Mouse (Mus musculus) myocyte (in vitro differentiated cells): ENCODE measurements at regions not wholly inside any gene's neighbourhood (a gene's known extent, or its start where the extent isn't known, plus 50 kb on each side); places are given as distances from the start of the nearest gene placed in this dataset.

Experiments used
- H3K27me3 ChIP-seq: one replicate; pipeline ENCODE4 v1.6.1; 2011; ENCODE audit not compliant: control insufficient read depth, insufficient read depth, insufficient read length
- H3K36me3 ChIP-seq: one replicate; pipeline ENCODE4 v1.6.1; 2011; ENCODE audit not compliant: control insufficient read depth, insufficient read depth
- H3K4me2 ChIP-seq: one replicate; pipeline ENCODE4 v1.6.1; 2011; ENCODE audit warnings: low read depth, control low read depth
- H3K4me3 ChIP-seq: one replicate; pipeline ENCODE4 v1.5.1; 2011; ENCODE audit warnings: mild to moderate bottlenecking, control low read depth, moderate library complexity
- H3K79me2 ChIP-seq: one replicate; pipeline ENCODE4 v1.6.1; 2011; ENCODE audit not compliant: control insufficient read depth, insufficient read depth
- H3ac ChIP-seq: one replicate; pipeline ENCODE4 v1.6.1; 2011; ENCODE audit not compliant: control insufficient read depth, insufficient read length
- CEBPB ChIP-seq: IDR thresholded peaks from 2 replicates; pipeline ENCODE4 v1.6.1; 2011; ENCODE audit warnings: mild to moderate bottlenecking, moderate library complexity; ENCODE audit not compliant: poor library complexity, insufficient read depth, severe bottlenecking
- E2F4 ChIP-seq: IDR thresholded peaks from one replicate; pipeline ENCODE4 v1.6.1; 2011; ENCODE audit warnings: mild to moderate bottlenecking, control low read depth, moderate library complexity; ENCODE audit not compliant: insufficient read depth
- MAX ChIP-seq: IDR thresholded peaks from one replicate; pipeline ENCODE4 v1.6.1; 2011; ENCODE audit warnings: low read depth, mild to moderate bottlenecking, control low read depth
- MYOD1 ChIP-seq, 3 experiments: IDR thresholded peaks; one replicate each; pipeline ENCODE4 v1.6.1; 2011; ENCODE audit warnings: control low read depth in 2 of 3, low read depth in 2 of 3, mild to moderate bottlenecking in 2 of 3, moderate library complexity in 1 of 3; ENCODE audit not compliant: insufficient read length in 2 of 3, control insufficient read depth in 1 of 3
- MYOG ChIP-seq, 3 experiments: IDR thresholded peaks; one replicate each; pipeline ENCODE4 v1.6.1; 2011; ENCODE audit warnings: control low read depth in 2 of 3, low read depth in 2 of 3, mild to moderate bottlenecking in 2 of 3; ENCODE audit not compliant: insufficient read length in 2 of 3, control insufficient read depth in 1 of 3, insufficient read depth in 1 of 3
- POLR2A ChIP-seq: IDR thresholded peaks from one replicate; pipeline ENCODE4 v1.6.1; 2011; ENCODE audit warnings: low read depth, mild to moderate bottlenecking, control low read depth, moderate library complexity; ENCODE audit not compliant: insufficient read length
- POLR2AphosphoS2 ChIP-seq: IDR thresholded peaks from one replicate; pipeline ENCODE4 v1.6.1; 2011; ENCODE audit warnings: low read depth, control low read depth; ENCODE audit not compliant: insufficient read length
- REST ChIP-seq: IDR thresholded peaks from one replicate; pipeline ENCODE4 v1.6.1; 2011; ENCODE audit warnings: mild to moderate bottlenecking, control low read depth, moderate library complexity; ENCODE audit not compliant: insufficient read depth, insufficient read length
- SRF ChIP-seq: IDR thresholded peaks from one replicate; pipeline ENCODE4 v1.6.1; 2011; ENCODE audit warnings: low read depth; ENCODE audit not compliant: control insufficient read depth, insufficient read length
- TCF12 ChIP-seq: IDR thresholded peaks from one replicate; pipeline ENCODE4 v1.6.1; 2011; ENCODE audit warnings: mild to moderate bottlenecking, control low read depth; ENCODE audit not compliant: poor library complexity, insufficient read depth, severe bottlenecking
- TCF3 ChIP-seq: IDR thresholded peaks from one replicate; pipeline ENCODE4 v1.6.1; 2011; ENCODE audit warnings: low read depth, control low read depth; ENCODE audit not compliant: insufficient read length
- USF1 ChIP-seq: IDR thresholded peaks from one replicate; pipeline ENCODE4 v1.6.1; 2011; ENCODE audit warnings: low read depth, mild to moderate bottlenecking, control low read depth, moderate library complexity

DNA sequence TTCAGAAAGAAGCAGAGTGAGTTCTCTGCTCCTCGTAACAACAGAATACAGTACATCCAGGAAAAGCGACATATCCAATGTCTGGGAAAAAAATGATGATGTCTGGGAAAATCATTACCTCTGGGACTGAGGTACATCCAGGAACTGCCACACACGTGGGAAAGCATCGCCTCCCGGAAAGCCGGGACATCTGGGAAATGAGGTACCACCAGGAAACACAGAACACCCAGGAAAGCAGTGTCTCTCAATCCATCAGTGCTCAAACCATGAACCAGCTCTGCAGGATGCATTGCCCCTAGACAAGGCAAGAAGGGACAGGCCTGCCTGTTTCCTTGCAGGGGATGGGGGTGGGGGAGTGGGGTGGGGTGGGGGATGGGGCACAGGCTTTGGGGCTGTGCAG lies 57.0 kb upstream of the Plxnc1 start:
- Histone ChIP-seq H3K79me2 (no peaks in the 10 kb centered on the region), H3K4me3 (no peak overlapping the region), H3ac (no peak overlapping the region), H3K36me3 (no peaks in the 10 kb centered on the region), H3K27me3 (no peaks in the 10 kb centered on the region), H3K4me2 (no peak overlapping the region)
- no peak for TF ChIP-seq POLR2A
- no peak for TF ChIP-seq MAX
- no peak for TF ChIP-seq TCF3
- TF ChIP-seq CEBPB, result no peak

DNA sequence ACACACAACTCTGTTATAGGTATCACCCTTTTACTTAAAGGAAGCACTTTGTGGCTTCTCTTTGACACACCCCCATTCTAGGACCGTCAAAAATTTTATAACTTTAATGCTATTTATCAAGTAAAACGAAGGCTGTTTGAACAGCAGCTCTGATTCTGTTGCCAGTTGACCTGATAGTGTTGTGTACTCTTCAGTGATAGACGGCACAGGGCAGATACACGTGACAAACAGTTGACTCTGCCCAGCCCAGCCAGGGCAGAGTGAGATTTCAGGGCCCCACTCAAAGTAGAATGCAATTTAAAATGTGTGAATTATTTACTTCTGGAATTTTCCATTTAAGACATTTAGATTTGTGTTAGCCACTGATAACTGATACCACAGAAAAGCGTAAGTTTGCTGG lies 55.1 kb upstream of the Plxnc1 start:
- H3ac ChIP-seq, result no peak overlapping the region
- H3K4me2 ChIP-seq, result no peak overlapping the region
- no peaks in the 10 kb centered on the region for H3K36me3 ChIP-seq
- no peak overlapping the region for H3K4me3 ChIP-seq
- H3K27me3 ChIP-seq, result no peaks in the 10 kb centered on the region
- TF ChIP-seq REST (no peak), E2F4 (no peak), POLR2AphosphoS2 (no peak), TCF12 (no peak), USF1 (no peak), MYOD1 (IDR thresholded peaks at IDR 0.05; ENCODE audit: control insufficient read depth in 1 of 3, insufficient read length in 2 of 3, low read depth in 2 of 3) (no peak), MYOG (IDR thresholded peaks at IDR 0.05; ENCODE audit: control insufficient read depth in 1 of 3, insufficient read depth in 1 of 3, insufficient read length in 2 of 3, low read depth in 2 of 3) (no peak), MAX (no peak), SRF (no peak), CEBPB (no peak), POLR2A (no peak), TCF3 (no peak)
- no peaks in the 10 kb centered on the region for H3K79me2 ChIP-seq
